Comparison of ENCODE assay signal across 8 mouse cellular contexts in the genomic region with DNA sequence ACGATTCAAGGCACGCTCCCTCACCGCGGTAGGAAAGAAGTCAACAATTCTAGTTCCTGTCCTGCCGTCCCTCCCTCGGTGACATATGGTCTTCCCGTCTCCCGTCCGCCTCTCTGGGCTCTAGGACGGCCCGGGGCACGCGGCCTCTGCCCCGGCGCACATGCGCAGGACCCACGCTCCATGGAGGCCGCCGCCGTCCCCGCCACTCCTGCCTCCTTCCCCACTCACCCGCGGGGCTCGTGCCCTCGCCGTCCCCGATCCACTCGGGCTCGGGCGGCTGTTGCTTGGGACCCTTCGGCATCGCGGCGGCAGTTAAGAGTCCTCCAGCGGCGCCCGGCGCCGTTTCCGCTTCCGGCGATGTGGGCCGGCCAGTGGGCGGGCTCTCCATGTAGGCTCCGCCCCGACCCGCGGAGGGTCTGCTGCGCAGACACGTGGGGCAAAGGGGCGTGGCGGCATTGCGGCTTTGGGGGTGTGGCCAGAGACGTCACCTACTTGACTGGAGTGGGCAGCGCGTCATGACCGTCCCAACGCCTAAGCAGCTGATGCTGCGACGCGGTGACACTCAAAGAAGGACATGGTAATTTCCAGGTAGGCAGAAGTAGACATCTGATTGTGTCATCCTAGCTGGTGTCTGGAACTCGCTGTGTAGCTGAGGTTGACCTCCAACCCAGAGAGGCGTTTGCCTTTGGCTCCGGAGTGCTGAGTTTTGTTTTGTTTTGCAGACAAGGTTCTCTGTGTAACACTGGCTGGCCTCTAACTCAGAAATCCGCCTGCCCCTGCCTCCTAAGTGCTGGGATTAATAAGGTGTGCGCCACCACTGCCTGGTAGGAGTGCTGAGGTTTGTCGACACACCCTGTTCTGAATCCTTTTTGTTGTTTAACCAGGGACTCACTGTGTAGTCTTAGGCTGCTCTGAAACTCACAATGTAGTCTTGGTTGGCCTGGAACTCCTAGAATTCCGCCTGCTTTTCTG. TPM values are rescaled to one million over a fixed set of nuclear protein-coding genes. Genes with fewer than 3 reads are reported as not detected.
DNase-seq lines count a peak whose midpoint lies in the region; ATAC-seq lines count a peak whose summit lies in the region.

TSS of gene Abcf1 (minus strand) at position 344 of the 972 bp plus-strand sequence.

- H3K4me1 ChIP-seq in hindbrain, embryonic 11.5 days (replicated peaks; ENCODE audit: control insufficient read depth, insufficient read depth, low read length), result no peaks in the 10 kb centered on the region; the same call in 1 of the 2 replicates

- DNase-seq in Muller cell, postnatal 12 days (ENCODE audit: inconsistent ontology term), result peak; percentile 98
- DNase-seq in cerebellum, adult 9-11 months, result peak; percentile 98
- peak; percentile 96 to 99 for DNase-seq in frontal cortex, adult 2 months (ENCODE audit: extremely low spot score in 1 of 2, low spot score in 1 of 2)
- peak; percentile 100 for DNase-seq in hindbrain, embryonic 11.5 days (ENCODE audit: low spot score)
- DNase-seq in layer of hippocampus, postnatal 10 days (ENCODE audit: low spot score in 2 of 2), result peak; percentile 98 to 99
- DNase-seq in lung, postnatal 10 days, result peak; percentile 99
- DNase-seq in ovary, postnatal 36 days (ENCODE audit: low spot score), result peak; percentile 99
- DNase-seq in thymus, postnatal 25 days, result peak; percentile 99

- peak within 1 kb of the TSS; percentile 86 for H3K4me3 ChIP-seq in hindbrain, embryonic 11.5 days (ENCODE audit: low read depth, low read length)

- peak within 1 kb of the TSS; percentile 92 for H3K4me2 ChIP-seq in hindbrain, embryonic 11.5 days (replicated peaks; ENCODE audit: low read depth, low read length)

- 0 out of 2 replicates have a peak within 1 kb of the TSS, but pooled peaks have one; percentile 47 for H3K27ac ChIP-seq in hindbrain, embryonic 11.5 days (ENCODE audit: low read depth, low read length)

- H3K9me3 ChIP-seq in hindbrain, embryonic 11.5 days (ENCODE audit: control insufficient read depth, low read length), result no peaks in the 10 kb centered on the region

- peak; percentile 97 for ATAC-seq in hindbrain, embryonic 11.5 days (ENCODE audit: low FRiP score)

- no peaks in the 10 kb centered on the region; the same call in none of the 2 replicates for H3K36me3 ChIP-seq in hindbrain, embryonic 11.5 days (ENCODE audit: control insufficient read depth, insufficient read depth, low read length)

- H3K9ac ChIP-seq in hindbrain, embryonic 11.5 days (ENCODE audit: low read depth, low read length), result peak within 1 kb of the TSS; percentile 85

- WGBS in hindbrain, embryonic 11.5 days, result 1% methylated on average over 68 of the region's 68 CpGs

- H3K27me3 ChIP-seq in hindbrain, embryonic 11.5 days (ENCODE audit: control insufficient read depth, insufficient read depth, low read length), result no peaks in the 10 kb centered on the region

RNA-seq across cellular contexts. Expression of gene Abcf1, which starts in this region (rescaled TPM):
- 96.8 and 101 TPM in 2 replicates for polyA plus RNA-seq in frontal cortex, adult 2 months (2012; rRNA removed)
- polyA plus RNA-seq in hindbrain, embryonic 11.5 days (2014; fragmentation: Nextera tagmentation; extraction: Ambion mirVana), result 97.8 and 117 TPM in 2 replicates
- 10 to 100 TPM; 86.2 to 86.6 TPM for total RNA-seq in layer of hippocampus, postnatal 10 days (2021)

Comparison
In these comparisons a context has a peak if more than half of its experiments do, and no peak if none do; other contexts are left out.
1. Peak in every context shown above with its lines: DNase-seq, ATAC-seq, H3K4me3 ChIP-seq and H3K27ac ChIP-seq.